ENCODE assay signal across 8 mouse cellular contexts in the genomic region with DNA sequence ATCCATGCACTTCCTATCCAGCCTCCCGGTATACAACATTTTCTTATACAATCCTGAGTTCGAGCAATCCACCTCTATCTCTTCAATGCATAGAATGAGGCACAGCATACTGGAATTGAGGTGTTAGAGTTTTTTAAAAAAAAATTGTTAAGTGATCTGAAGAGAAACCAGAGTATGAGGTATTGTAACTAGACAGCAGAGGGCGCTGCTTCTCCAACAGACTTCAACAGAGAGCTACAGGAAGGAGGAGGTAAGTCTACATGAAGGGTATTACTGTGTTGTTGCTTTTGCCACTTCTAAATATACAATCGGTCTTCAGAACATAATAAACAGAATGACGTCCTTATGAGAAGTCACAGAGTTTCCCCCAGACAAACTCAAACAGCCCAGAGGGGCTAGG.
A peak's percentile ranks its signal among the peaks of the same experiment; 100 is the strongest.
DNase-seq lines count a peak whose midpoint lies in the region; ATAC-seq and TF ChIP-seq lines count a peak whose summit lies in the region.

No protein-coding gene starts in this region.

- in situ Hi-C loops in Patski (cut with MboI; ENCODE audit: low pct_unique_long_range_greater_than_20kb): loop anchor here (5.0 kb wide), 1 partner anchor 267 kb away; no protein-coding TSS in a partner anchor

- H3K27me3 ChIP-seq in kidney, postnatal 0 days (ENCODE audit: insufficient read depth, low read length): no peaks in the 10 kb centered on the region
- no peaks in the 10 kb centered on the region for H3K27me3 ChIP-seq in kidney, embryonic 14.5 days (ENCODE audit: control insufficient read depth, insufficient read depth, low read length)
- H3K27me3 ChIP-seq in Patski: peaks cover 15% of the 10 kb centered on the region

- no peak overlapping the region for H3K27ac ChIP-seq in kidney, postnatal 0 days
- no peak overlapping the region for H3K27ac ChIP-seq in kidney, embryonic 14.5 days (ENCODE audit: low read depth, low read length)

- CTCF ChIA-PET in Patski (lab: Charles Lee): interaction anchor here (1.0 kb wide), 1 partner anchor 13 kb away, joined by 6 read pairs; no protein-coding TSS in a partner anchor

- H3K36me3 ChIP-seq in kidney, postnatal 0 days (ENCODE audit: insufficient read depth, low read length): no peaks in the 10 kb centered on the region
- H3K36me3 ChIP-seq in kidney, embryonic 14.5 days (ENCODE audit: control insufficient read depth, insufficient read depth, low read length): no peaks in the 10 kb centered on the region

- no peaks in the 10 kb centered on the region for H3K4me1 ChIP-seq in kidney, postnatal 0 days (replicated peaks; ENCODE audit: insufficient read depth, low read length)
- H3K4me1 ChIP-seq in kidney, embryonic 14.5 days (ENCODE audit: control insufficient read depth, insufficient read depth, low read length): peaks cover 8% of the 10 kb centered on the region; the same call in 1 of the 2 replicates

- no peak overlapping the region for H3K4me3 ChIP-seq in kidney, postnatal 0 days (replicated peaks; ENCODE audit: low read depth, low read length)
- no peak overlapping the region for H3K4me3 ChIP-seq in kidney, embryonic 14.5 days (ENCODE audit: low read length)

- peak; percentile 88 for DNase-seq in kidney, postnatal 0 days (ENCODE audit: low spot score)
- DNase-seq in B cell, adult 2 months: peak; percentile 3 to 4
- no peak for DNase-seq in Patski (ENCODE audit: low read depth, low spot score)
- DNase-seq in kidney, postnatal 36 days: peak; percentile 11 to 63
- no peak for DNase-seq in urinary bladder, postnatal 36 days (ENCODE audit: low spot score in 2 of 2)
- no peak for DNase-seq in ovary, adult 18-20 months (ENCODE audit: low spot score)

- no peaks in the 10 kb centered on the region for H3K9me3 ChIP-seq in kidney, postnatal 0 days (replicated peaks; ENCODE audit: low read length)
- H3K9me3 ChIP-seq in kidney, embryonic 14.5 days (ENCODE audit: control insufficient read depth, low read length): no peaks in the 10 kb centered on the region

- WGBS in kidney, postnatal 0 days: 76% methylated on average over 5 of the region's 5 CpGs
- 71% methylated on average over 5 of the region's 5 CpGs for WGBS in kidney, embryonic 14.5 days

- TF ChIP-seq CTCF in kidney, postnatal 0 days (IDR thresholded peaks at IDR 0.05; ENCODE audit: low read depth): peak; percentile 77
- TF ChIP-seq CTCF in Patski (IDR thresholded peaks at IDR 0.05): peak; percentile 52

- POLR2A ChIA-PET in Patski (lab: Charles Lee): no interaction called here

- H3K4me2 ChIP-seq in kidney, postnatal 0 days (ENCODE audit: low read length): no peak overlapping the region
- H3K4me2 ChIP-seq in kidney, embryonic 14.5 days (replicated peaks; ENCODE audit: low read depth, low read length): no peak overlapping the region

- no peak overlapping the region for H3K9ac ChIP-seq in kidney, postnatal 0 days (ENCODE audit: low read depth, low read length)
- no peak overlapping the region for H3K9ac ChIP-seq in kidney, embryonic 14.5 days (ENCODE audit: low read depth, low read length)

- ATAC-seq in kidney, postnatal 0 days (replicated peaks; ENCODE audit: low FRiP score, low read depth): no peak
- ATAC-seq in kidney, embryonic 14.5 days (ENCODE audit: low FRiP score, low TSS enrichment): no peak
- ATAC-seq in Patski: peak; percentile 46
- ATAC-seq in megakaryocyte-erythroid progenitor cell, adult 5-6 weeks (replicated peaks; ENCODE audit: low FRiP score, low TSS enrichment, poor library complexity, severe bottlenecking): no peak

Comparison
In these comparisons a context has a peak if more than half of its experiments do, and no peak if none do; other contexts are left out.
1. DNase-seq: peak in kidney, postnatal 0 days (single experiment), B cell, adult 2 months (2 of 2) and kidney, postnatal 36 days (2 of 2); none in Patski (single experiment), urinary bladder, postnatal 36 days (0 of 2) and ovary, adult 18-20 months (single experiment).